Mouse (Mus musculus): ENCODE measurements around the gene H2-Aa. TPM values are rescaled to one million over a fixed set of nuclear protein-coding genes. Genes with fewer than 3 reads are reported as not detected.

Gene H2-Aa
- polyA plus RNA-seq, 1 experiment from 2014 or later, result 2.0 TPM

- peak overlapping the region; percentile 48 for H3K4me3 ChIP-seq (ENCODE audit: low read depth, low read length)
- H3K36me3 ChIP-seq (ENCODE audit: insufficient read depth), result no peaks in the 10 kb centered on the region
- H3K4me2 ChIP-seq, result peak overlapping the region; percentile 89
- no peaks in the 10 kb centered on the region for H3K9me3 ChIP-seq (ENCODE audit: low read depth, low read length)
- peaks cover 32% of the 10 kb centered on the region for H3K27me3 ChIP-seq (ENCODE audit: insufficient read depth, low read length)
- peak overlapping the region; percentile 54 for H3K9ac ChIP-seq
- no peak for ATAC-seq (ENCODE audit: insufficient read depth)
- H3K4me1 ChIP-seq (ENCODE audit: insufficient read depth), result no peaks in the 10 kb centered on the region
- 1% methylated on average over 93 of the region's 93 CpGs for WGBS
- DNase-seq, result peak; percentile 53
- TF ChIP-seq CTCF (IDR thresholded peaks at IDR 0.05; ENCODE audit: low read depth), result no peak
- H3K27ac ChIP-seq (ENCODE audit: low read depth), result no peak overlapping the region
Observed at GRCm38 (mm10) chr17:34264452-34265351, 22.9 kb downstream of the H2-Aa start.

GRCm38 (mm10) chr17:34263811-34264371 is 23.7 kb downstream of the H2-Aa start:
- peak; percentile 25; the same call in 1 of the 2 replicates for TF ChIP-seq CTCF (IDR thresholded peaks at IDR 0.05; ENCODE audit: low read depth)
- H3K36me3 ChIP-seq (ENCODE audit: insufficient read depth), result no peaks in the 10 kb centered on the region
- ATAC-seq (ENCODE audit: insufficient read depth) (no peak), DNase-seq (peak; percentile 40)
- peaks cover 32% of the 10 kb centered on the region for H3K27me3 ChIP-seq (ENCODE audit: insufficient read depth, low read length)
- no peak overlapping the region for H3K27ac ChIP-seq (ENCODE audit: low read depth)
- peak overlapping the region; percentile 48 for H3K4me3 ChIP-seq (ENCODE audit: low read depth, low read length)
- no peaks in the 10 kb centered on the region for H3K9me3 ChIP-seq (ENCODE audit: low read depth, low read length)
- H3K4me1 ChIP-seq (ENCODE audit: insufficient read depth), result no peaks in the 10 kb centered on the region
- 5% methylated on average over 14 of the region's 14 CpGs for WGBS
- peak overlapping the region; percentile 89 for H3K4me2 ChIP-seq
- no peak overlapping the region for H3K9ac ChIP-seq

GRCm38 (mm10) chr17:34263068-34263467 is 24.6 kb downstream of the H2-Aa start:
- peak overlapping the region; percentile 48 for H3K4me3 ChIP-seq (ENCODE audit: low read depth, low read length)
- no peak overlapping the region for H3K9ac ChIP-seq
- peak; percentile 81 for ATAC-seq (ENCODE audit: insufficient read depth)
- peak; percentile 94 for DNase-seq
- WGBS, result 2% methylated on average over 8 of the region's 8 CpGs
- no peaks in the 10 kb centered on the region for H3K4me1 ChIP-seq (ENCODE audit: insufficient read depth)
- peak overlapping the region; percentile 89 for H3K4me2 ChIP-seq
- TF ChIP-seq CTCF (IDR thresholded peaks at IDR 0.05; ENCODE audit: low read depth), result no peak
- no peak overlapping the region for H3K27ac ChIP-seq (ENCODE audit: low read depth)
- peaks cover 32% of the 10 kb centered on the region for H3K27me3 ChIP-seq (ENCODE audit: insufficient read depth, low read length)
- no peaks in the 10 kb centered on the region for H3K36me3 ChIP-seq (ENCODE audit: insufficient read depth)
- H3K9me3 ChIP-seq (ENCODE audit: low read depth, low read length), result no peaks in the 10 kb centered on the region

- Histone ChIP-seq H3K4me2 (no peak overlapping the region), H3K4me1 (ENCODE audit: insufficient read depth) (no peaks in the 10 kb centered on the region), H3K27ac (ENCODE audit: low read depth) (no peak overlapping the region), H3K9ac (no peak overlapping the region), H3K9me3 (ENCODE audit: low read depth, low read length) (no peaks in the 10 kb centered on the region), H3K36me3 (ENCODE audit: insufficient read depth) (no peaks in the 10 kb centered on the region), H3K27me3 (ENCODE audit: insufficient read depth, low read length) (peaks cover 32% of the 10 kb centered on the region), H3K4me3 (ENCODE audit: low read depth, low read length) (no peak overlapping the region)
- no peak for TF ChIP-seq CTCF (IDR thresholded peaks at IDR 0.05; ENCODE audit: low read depth)
- ATAC-seq (ENCODE audit: insufficient read depth) (peak; percentile 52; the same call in 1 of the 2 replicates), DNase-seq (peak; percentile 92)
- WGBS, result 20% methylated on average over 4 of the region's 4 CpGs
Observed at GRCm38 (mm10) chr17:34261502-34261901, 26.1 kb downstream of the H2-Aa start.

- 32% methylated on average over 5 of the region's 5 CpGs for WGBS
- no peak overlapping the region for H3K9ac ChIP-seq
- ATAC-seq (ENCODE audit: insufficient read depth), result no peak
- no peak overlapping the region for H3K27ac ChIP-seq (ENCODE audit: low read depth)
- H3K9me3 ChIP-seq (ENCODE audit: low read depth, low read length), result no peaks in the 10 kb centered on the region
- H3K4me3 ChIP-seq (ENCODE audit: low read depth, low read length), result no peak overlapping the region
- DNase-seq, result peak; percentile 69
- H3K4me1 ChIP-seq (ENCODE audit: insufficient read depth), result no peaks in the 10 kb centered on the region
- no peak overlapping the region for H3K4me2 ChIP-seq
- no peaks in the 10 kb centered on the region for H3K36me3 ChIP-seq (ENCODE audit: insufficient read depth)
- peaks cover 32% of the 10 kb centered on the region for H3K27me3 ChIP-seq (ENCODE audit: insufficient read depth, low read length)
- no peak for TF ChIP-seq CTCF (IDR thresholded peaks at IDR 0.05; ENCODE audit: low read depth)
Observed at GRCm38 (mm10) chr17:34260551-34260950, 27.1 kb downstream of the H2-Aa start.

- no peak within 1 kb of the TSS for H3K27ac ChIP-seq (ENCODE audit: low read depth)
- H3K9ac ChIP-seq, result no peak within 1 kb of the TSS
- 72% methylated on average over 11 of the region's 11 CpGs for WGBS
- DNase-seq (peak; percentile 76), ATAC-seq (ENCODE audit: insufficient read depth) (no peak)
- H3K36me3 ChIP-seq (ENCODE audit: insufficient read depth), result no peaks in the 10 kb centered on the region
- H3K9me3 ChIP-seq (ENCODE audit: low read depth, low read length), result no peaks in the 10 kb centered on the region
- H3K4me2 ChIP-seq, result no peak within 1 kb of the TSS
- H3K27me3 ChIP-seq (ENCODE audit: insufficient read depth, low read length), result peaks cover 6% of the 10 kb centered on the region; the same call in 1 of the 2 replicates
- no peaks in the 10 kb centered on the region for H3K4me1 ChIP-seq (ENCODE audit: insufficient read depth)
- H3K4me3 ChIP-seq (ENCODE audit: low read depth, low read length), result no peak within 1 kb of the TSS
- TF ChIP-seq CTCF (IDR thresholded peaks at IDR 0.05; ENCODE audit: low read depth), result no peak
Observed at GRCm38 (mm10) chr17:34257594-34258375, 29.8 kb downstream of the H2-Aa start, which contains the start of gene H2-Ab1. Gene H2-Ab1, plus strand, starts transcription at chr17:34257689.
